Mouse (Mus musculus): ENCODE results near the gene Pet100.

GRCm38 (mm10) chr8:3607822-3608221, 13.5 kb upstream of the Pet100 start:
- TF ChIP-seq CHD2 (IDR thresholded peaks at IDR 0.05; ENCODE audit: low read depth, low read length) (no peak), ZNF384 (IDR thresholded peaks at IDR 0.05; ENCODE audit: low read depth, low read length) (no peak), HCFC1 (IDR thresholded peaks at IDR 0.05; ENCODE audit: borderline replicate concordance, insufficient read depth, low read length) (no peak), MAFK (IDR thresholded peaks at IDR 0.05; ENCODE audit: insufficient read depth, low read depth, low read length) (no peak), ZC3H11A (IDR thresholded peaks at IDR 0.05; ENCODE audit: borderline replicate concordance, low read depth, low read length) (no peak)

Measured in ES-E14 (cell line).